Mouse (Mus musculus) gastrocnemius, postnatal 14 days (tissue): ENCODE data around the gene Tnf. TPM values are rescaled to one million over a fixed set of nuclear protein-coding genes. Genes with fewer than 3 reads are reported as not detected.

Experiments
- DNase-seq: peaks from one replicate; pipeline ENCODE4 v3.0.0; 2021; ENCODE audit warnings: mixed read lengths
- intact Hi-C: fragments of 180-260 bp; cut with DNase I; formaldehyde crosslinking; loops from one replicate; pipeline ENCODE4 v1.15.1; 2025; ENCODE audit warnings: low total_unique reads
- long read RNA-seq, 2 experiments: library from polyadenylated mRNA; stranded (forward); transcript quantifications; one replicate each; pipeline ENCODE4 v2.0.0; 2021
- total RNA-seq, 2 experiments: library from RNA; stranded (reverse); gene quantifications; 2 replicates each; pipeline ENCODE4 v1.2.3; 2021

Tnf gene
- under 1 TPM; 0.24 to 0.68 TPM for total RNA-seq
- long read RNA-seq, experiment 1: 0 reads
- long read RNA-seq, experiment 2: 0 reads

DNA sequence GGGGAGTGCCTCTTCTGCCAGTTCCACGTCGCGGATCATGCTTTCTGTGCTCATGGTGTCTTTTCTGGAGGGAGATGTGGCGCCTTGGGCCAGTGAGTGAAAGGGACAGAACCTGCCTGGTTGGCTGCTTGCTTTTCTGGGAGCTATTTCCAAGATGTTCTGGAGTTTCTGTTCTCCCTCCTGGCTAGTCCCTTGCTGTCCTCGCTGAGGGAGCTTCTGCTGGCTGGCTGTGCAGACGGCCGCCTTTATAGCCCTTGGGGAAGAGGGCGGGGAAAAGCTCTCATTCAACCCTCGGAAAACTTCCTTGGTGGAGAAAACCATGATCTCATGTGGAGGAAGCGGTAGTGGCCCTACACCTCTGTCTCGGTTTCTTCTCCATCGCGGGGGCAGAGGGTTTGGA lies at the start of gene Tnf:
Gene Tnf, minus strand, starts transcription at position 221 of the 400 bp plus-strand sequence.
- peak; percentile 62 for DNase-seq
- intact Hi-C loops: no loop called here

DNA sequence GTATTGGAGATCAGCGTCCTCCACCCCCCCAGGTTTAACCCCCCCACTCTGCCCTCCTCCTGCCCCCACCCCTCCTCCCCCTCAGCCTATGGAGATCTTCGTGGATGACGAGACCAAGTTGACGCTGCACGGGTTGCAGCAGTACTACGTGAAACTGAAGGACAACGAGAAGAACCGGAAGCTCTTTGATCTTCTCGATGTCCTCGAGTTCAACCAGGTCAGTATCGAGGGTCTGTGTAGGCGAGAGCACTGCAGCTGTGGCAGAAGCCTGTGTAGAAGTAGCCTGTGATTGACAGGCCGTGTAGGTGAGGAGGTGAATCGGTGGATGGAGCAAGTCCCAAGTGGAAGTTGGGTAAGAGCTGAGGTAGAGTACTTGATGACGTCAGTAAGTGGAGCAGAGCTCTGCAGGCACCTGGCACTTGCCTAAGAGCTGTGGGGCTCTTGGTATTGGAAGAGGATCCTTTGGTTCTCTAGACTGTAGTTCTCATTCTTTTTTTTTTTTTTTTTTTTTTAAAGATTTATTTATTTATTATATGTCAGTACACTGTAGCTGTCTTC lies 49.4 kb upstream of the Tnf start:
- no peak for DNase-seq
- intact Hi-C loops: no loop called here

DNA sequence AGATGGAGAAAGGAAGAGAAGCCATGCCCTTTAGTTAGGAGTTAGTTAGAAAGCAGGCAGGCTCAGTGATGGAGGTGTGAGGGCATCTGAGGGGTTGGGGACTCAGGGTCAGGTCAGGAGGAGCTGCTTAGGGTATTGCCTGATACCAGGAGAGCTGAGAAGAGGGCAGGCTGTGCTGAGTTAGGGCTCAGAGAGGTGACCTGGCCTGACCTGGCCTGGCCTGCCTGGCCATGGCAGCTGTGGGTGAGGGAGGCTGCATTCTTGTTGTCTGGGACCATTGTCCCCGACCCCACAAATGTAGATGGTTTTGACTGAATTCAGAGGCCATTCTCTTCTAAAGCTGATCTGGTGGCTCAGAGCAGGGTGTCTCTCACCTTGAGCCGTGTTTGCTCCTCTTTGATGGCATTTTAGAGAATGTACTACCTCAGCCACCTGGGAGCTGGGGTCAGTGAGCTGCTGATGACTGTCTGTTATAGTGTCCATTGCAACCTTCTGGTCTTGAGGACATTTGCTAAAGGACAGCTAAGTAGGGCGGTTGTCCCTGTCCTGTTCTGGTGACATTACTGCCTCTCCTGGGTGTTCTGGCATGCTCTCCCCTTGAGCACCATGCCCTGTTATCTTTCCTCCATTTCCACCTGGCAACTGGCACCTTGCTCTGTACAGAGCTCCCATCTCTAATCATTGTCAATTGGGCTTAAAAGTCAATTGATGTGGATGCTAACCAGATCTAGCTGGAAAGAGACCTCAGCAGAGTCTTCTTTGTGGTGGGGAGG lies 48.7 kb upstream of the Tnf start:
- DNase-seq: no peak
- intact Hi-C loops: no loop called here

DNA sequence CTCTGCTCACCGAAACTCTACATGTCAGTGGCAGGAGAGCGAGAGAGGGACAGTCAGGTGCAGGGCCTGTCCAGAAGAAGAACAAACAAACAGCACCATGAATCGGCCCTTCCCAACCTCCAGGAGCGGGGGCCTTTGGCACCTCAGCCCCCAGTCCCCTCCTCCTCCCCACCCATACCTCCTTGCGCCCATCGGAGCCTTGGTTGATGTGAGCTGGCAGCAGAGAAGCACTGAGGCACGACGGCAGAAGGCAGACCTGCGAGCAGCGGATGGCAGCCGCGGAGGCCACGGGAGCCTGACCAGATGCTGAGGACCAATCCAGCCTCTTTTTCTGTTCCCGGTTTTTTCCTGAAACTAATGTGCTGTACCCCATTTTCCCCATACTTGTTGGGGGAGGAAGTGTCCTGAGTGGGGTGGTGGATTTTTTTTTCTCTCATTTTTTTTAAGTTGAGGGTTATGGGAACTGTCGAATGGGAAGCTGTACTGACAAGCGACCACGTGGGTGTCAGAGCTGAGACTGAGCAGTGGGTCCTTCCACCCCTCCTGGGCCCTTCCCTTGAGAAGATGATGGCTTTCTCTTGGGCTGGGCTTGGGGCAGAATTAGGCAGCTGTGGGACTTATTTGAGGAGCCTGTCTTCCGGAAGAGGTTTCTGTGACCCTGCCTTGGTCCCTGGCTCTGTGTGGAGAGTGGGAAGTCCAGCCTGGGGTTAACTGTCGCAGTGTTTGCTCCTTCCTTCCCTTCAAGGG lies 47.8 kb upstream of the Tnf start:
- intact Hi-C loops: no loop called here

DNA sequence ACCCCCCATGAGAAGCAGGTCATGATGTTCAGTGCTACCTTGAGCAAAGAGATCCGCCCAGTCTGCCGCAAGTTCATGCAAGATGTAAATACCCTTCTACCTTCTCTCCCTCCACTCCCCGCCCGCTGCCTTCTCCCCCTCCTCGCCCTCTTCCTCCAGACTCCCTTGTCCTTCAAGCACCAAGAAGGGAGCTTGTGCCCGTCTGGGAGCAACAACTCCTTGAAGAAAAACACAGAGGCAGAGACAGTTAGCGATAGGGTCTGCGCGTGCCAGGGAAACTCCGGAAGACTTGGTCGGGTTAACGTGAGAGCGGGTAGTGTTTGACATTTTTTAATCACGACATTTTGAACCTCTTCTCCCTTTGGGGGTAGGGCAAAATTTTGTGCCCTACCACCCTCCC lies 47.2 kb upstream of the Tnf start:
- no peak for DNase-seq
- intact Hi-C loops: no loop called here

More for the DNA sequence above, 47.8 kb upstream of the Tnf start:
- DNase-seq: no peak

DNA sequence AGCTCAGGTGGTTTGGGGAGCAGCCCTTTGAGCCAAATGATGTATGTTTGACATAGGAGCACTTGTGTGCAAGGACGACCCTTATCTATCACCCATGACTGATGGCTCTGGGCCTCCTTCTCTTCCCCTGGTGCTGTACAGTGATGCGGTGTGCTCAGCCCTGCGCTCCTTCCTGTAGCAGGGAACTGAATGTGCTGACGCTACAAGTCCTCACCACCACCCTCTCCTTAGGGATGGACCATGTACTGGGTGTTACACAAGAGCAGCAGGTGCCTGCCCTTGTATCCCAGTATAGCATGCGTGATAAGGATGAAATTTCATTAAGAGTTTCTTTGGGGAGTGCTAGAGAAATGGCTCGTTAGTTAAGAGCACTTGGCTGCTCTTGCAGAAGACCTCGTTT lies 45.3 kb upstream of the Tnf start:
- no peak for DNase-seq
- intact Hi-C loops: no loop called here

DNA sequence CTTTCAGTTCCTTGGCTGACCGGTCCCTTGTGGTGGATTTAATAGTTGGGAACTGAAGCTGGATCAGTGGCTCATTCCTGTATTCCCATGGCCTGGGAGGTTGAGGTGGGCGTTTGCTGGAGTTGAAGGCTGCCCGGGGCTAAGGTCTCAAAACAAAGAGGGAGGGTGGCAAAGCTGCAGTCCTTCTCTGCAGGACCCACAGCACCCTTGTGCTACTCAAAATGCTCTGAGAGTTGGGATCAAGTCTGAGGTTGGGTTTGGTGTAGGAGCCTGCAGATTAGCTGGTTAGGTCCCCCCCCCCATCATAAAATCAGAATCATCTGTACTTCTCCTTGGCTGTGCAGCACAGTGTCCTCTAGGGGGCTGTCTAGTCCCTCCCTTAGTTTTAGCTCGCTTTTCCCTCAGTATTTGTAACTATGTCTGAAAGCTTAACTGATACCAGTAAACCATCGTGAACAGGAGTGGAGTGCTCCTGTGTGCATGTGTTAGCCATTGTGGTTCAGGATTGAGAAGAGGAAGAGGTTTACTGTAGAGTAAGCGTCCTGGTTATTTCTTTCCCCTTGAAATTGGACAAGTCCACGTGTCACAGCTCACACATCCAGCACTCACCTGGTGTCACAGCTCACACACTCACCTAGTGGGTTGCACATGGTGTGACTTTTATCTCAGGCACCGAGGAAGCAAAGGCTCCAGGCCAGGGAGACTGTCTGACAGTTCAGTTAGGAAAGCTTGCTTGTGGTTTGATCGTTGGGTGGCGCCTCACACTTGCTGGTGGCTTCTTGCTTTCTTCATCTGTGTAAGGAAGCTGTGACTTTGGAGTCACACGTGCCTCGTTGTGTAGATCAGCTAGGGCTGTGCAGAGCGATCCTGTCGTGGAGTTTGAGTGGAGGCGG lies 44.2 kb upstream of the Tnf start:
- no peak for DNase-seq
- intact Hi-C loops: no loop called here

DNA sequence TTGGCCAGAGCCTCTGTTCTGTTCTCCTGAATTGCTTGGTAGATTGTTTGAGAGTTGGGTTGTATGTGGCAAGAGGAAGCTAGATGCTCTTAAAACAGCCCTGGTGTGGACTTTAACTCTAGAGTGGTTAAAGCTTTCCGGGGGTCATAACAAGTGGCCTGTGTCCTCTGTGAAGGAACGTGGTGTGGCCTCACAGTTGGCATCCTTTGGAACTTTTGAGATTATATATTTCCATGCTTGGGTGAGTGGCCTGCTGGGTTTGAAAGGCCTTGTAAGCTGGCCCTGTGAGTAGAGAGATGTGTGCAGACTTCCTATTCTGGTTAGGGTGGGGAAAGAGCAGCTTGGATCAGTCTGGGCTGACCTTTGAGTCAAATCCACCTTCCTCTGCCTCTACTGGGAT lies 43.2 kb upstream of the Tnf start:
- no peak for DNase-seq
- intact Hi-C loops: no loop called here

DNA sequence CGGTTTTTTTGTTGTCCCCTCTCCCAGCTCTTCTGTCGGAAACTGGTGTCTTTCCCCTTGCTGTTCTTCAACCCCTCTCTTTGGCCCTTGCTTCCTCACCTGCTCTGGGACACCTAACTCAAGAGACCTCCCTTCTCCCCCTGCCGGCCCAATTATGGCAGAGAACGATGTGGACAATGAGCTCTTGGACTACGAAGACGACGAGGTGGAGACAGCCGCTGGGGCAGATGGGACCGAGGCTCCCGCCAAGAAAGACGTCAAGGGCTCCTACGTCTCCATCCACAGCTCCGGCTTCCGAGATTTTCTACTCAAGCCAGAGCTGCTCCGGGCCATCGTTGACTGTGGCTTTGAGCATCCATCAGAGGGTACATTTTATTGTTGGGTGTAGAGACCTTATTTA lies 41.3 kb upstream of the Tnf start:
- DNase-seq: peak; percentile 64
- intact Hi-C loops: no loop called here

DNA sequence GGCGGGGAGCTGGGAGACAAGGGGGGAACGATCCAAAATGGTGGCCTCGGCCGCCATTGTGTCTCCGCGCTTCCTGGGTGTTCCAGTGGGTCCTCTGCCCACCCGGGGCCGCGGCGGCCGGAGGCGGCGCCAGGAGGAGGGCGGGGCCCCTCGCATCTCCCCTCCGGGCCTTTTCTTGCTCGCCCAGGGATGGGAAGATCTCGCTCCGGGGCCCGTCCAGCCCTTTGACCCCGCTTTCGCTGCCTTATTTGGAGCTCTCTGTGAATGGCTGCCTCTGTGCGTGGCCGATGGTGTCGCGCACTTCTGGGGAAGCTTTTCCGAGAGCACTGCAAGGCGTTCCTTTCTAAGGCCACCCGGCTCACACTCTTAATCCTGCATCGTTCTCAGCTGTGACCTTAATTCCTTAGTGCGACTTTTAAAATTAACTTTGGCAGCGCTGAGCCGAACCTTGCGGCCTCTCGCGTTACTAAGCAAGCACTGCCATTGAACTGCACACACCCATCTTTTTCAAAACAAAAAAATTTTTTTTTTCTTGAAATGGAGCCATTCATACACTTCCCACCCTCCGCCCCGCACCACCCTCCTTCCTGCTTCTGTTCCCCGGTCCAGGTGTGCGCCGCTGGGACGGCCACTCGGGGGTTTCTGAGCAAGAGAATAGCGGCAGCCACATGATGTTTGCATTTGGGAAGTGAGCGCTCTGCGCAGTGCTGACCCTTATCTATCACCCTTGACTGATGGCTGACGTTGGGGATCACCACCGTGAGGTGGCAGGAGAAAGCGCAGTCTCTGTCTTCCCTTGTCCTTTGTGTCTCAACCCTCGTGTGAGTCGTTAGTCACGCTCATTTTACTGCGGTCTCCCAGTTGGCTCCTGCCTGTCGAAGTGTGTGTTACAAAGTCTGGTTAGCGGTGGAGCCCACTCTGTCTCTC lies 40.5 kb upstream of the Tnf start:
- DNase-seq: peak; percentile 61
- intact Hi-C loops: no loop called here

DNA sequence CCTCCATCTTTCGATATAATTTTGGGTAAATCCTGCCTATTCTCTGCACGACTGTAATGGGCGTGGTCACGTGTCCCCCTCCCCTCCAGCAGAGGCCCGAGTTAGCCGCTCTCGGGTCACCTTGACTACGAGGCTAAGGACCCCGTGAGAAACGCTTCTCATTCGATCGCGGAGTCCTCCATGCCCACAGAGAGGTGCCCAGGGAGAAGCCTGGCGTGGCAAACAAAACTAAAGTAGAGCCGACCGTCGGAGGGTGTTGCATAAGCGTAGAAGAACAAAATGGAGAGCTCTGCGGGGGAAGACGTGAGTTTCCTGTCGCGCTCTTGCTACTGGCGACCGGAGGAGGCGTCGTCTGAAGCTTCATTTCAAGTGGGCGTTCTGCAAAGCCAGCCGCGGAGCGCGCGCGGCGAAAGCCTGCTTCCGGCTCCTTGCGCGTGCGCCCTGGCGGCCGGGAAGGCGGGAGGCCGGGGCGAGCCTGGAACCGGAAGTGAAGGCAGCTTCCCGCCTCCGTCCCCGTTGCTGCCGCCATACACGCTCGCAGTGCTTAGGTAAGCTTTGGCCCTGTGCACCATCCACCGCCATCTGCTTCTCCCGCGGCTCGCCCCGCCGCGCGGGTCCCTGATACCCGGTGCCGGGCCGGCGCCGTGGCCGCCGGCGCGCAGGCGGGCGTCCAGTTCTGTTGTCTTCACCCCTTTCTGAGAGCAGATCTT lies 39.7 kb upstream of the Tnf start, which contains the start of gene Ddx39b:
Gene Ddx39b, plus strand, starts transcription at position 442 of the 710 bp plus-strand sequence.
- intact Hi-C loops: no loop called here
- peak; percentile 96 for DNase-seq

DNA sequence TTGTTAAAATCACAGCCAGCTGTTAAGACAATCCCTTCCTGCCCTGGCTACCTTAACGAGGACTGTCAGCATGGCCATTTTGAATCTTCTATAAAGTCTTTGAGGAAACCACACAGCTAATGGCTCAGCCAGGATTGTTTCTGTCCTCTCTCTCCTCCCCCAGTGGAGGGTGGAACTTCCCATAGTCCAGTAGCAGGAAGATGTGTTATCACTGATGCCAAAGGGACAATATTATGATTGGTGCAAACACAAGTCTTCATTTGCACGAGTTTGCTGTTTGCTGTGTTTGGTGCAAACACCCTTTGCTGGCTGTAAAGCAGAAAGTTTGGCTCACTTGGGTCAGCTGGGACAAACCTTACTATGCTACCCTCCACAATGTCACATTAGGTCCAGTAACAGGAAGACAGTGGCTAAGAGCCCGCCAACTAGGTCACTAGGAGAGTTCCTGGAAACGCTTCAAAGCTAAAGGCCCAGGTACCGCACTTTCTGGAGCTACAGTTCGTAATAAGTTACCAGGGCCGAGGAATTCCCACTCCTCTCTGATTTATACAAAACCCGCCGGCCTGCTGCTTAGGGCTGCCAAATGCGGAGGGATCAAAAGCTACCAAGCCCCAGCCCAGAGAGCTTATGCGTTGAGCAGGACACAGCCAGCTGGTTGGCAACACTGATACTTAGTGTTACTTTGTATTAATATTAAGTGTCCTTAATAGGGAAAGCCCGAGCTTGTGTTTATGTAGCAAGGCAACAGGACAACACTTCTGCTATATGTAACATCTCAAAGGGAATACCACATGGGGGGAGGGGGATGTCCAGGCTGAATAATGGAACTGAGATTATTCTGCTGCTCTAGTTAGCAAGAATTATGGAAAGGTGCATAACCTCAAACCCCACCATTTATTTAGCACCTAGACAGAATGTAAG lies 38.8 kb upstream of the Tnf start:
- intact Hi-C loops: no loop called here
- no peak for DNase-seq

DNA sequence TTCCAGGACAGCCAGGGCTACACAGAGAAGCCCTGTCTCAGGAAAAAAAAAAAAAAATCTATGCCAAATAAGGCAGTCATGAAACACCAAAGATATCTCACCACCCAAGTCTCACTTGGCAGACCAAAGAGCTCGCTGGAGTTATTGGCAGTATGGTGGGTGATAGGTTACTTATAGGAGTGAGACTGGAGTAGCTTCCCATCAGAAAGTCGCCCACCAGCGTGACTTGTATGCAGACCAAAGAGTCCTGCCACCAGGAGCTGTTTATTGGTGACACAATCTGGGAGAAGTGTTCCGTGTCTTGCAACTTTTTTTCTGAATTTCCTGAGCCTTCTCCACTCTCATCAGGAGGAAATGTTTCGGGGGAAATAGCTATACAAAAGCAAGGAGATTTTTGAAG lies 37.9 kb upstream of the Tnf start:
- intact Hi-C loops: no loop called here

DNA sequence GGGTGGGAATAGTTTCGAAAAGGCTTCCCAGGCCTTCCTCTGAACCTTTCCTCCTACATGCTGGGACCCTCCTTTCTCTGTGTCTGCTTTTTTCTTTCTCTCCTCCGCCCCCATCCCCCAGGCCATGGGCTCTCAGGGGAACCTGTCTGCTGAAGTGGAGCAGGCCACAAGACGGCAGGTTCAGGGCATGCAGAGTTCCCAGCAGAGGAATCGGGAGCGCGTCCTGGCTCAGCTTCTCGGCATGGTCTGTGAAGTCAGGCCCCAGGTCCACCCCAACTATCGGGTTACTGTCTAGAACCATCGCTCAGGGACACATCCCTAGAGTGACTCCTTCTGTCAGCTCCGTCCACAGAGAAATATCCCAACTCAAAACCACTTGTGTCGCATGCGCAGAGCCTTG lies 35.7 kb upstream of the Tnf start:
- intact Hi-C loops: no loop called here
- no peak for DNase-seq

More for the DNA sequence above, 37.9 kb upstream of the Tnf start:
- no peak for DNase-seq

DNA sequence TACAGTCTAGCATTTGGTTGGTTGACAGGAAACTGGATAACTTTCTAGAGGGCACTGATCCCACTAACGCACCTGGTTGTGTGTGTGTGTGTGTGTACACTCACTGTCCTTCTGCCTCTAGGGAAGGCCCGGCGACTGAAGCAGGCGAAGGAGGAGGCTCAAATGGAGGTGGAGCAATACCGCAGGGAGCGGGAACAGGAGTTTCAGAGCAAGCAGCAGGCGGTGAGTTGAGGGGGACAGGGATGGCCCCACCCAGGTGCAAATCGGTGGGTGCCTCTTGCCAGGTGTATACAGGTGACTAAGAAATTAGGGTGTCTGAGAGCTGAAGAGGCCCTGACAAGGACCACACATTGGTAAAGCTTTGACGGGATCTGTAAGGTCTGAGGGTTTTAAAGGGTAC lies 35.2 kb upstream of the Tnf start:
- intact Hi-C loops: no loop called here
- DNase-seq: no peak

DNA sequence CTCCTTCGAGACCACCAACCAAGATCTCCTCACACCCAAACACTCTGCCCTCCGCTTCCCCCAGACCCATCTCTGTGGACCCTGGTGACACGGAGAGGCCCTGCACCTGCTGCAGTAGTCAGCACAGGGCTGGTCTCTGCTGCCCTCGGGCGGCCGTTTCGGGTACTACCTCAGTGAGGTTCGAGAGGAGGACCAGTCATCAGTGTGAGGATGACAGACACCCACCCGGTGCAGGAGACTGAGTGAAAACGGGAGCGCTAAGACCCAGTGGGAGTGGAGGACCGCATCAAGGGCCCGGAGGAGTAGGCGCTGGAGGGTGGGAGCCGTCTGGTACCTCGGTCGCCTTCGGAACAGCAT lies 34.6 kb upstream of the Tnf start:
- intact Hi-C loops: no loop called here
- peak; percentile 95 for DNase-seq
